Mouse (Mus musculus) limb, embryonic 11.5 days (tissue): ENCODE data around the gene Plcb2. TPM values are rescaled to one million over a fixed set of nuclear protein-coding genes. Genes with fewer than 3 reads are reported as not detected.

Experiments
- ATAC-seq: fragments of 200-750 bp; cut with Nextera tagmentation; 2 replicates; pipeline ENCODE4 v1.8.0; 2017; ENCODE audit warnings: low read depth; ENCODE audit not compliant: insufficient number of reproducible peaks, low FRiP score, low TSS enrichment
- DNase-seq: peaks from one replicate; pipeline ENCODE4 v3.0.0-alpha.2; 2015; ENCODE audit warnings: low spot score
- H3K27ac ChIP-seq: fragments of 300-500 bp; sonication (generic); replicated peaks from 2 replicates; pipeline ENCODE4 v1.5.1; 2014; ENCODE audit warnings: low read depth, mild to moderate bottlenecking, low read length
- H3K27me3 ChIP-seq: fragments of 300-500 bp; sonication (generic); 2 replicates; pipeline ENCODE4 v1.6.1; 2014; ENCODE audit warnings: mild to moderate bottlenecking, low read length, mixed read lengths; ENCODE audit not compliant: control insufficient read depth, insufficient read depth
- H3K36me3 ChIP-seq: fragments of 300-500 bp; sonication (generic); 2 replicates; pipeline ENCODE4 v1.6.1; 2014; ENCODE audit warnings: mild to moderate bottlenecking, low read length, moderate library complexity, mixed read lengths; ENCODE audit not compliant: control insufficient read depth, insufficient read depth
- H3K4me1 ChIP-seq: fragments of 300-500 bp; sonication (generic); 2 replicates; pipeline ENCODE4 v1.6.1; 2014; ENCODE audit warnings: low read length, mixed read lengths; ENCODE audit not compliant: control insufficient read depth, insufficient read depth
- H3K4me2 ChIP-seq: fragments of 300-500 bp; sonication (generic); 2 replicates; pipeline ENCODE4 v1.6.1; 2014; ENCODE audit warnings: low read depth, mild to moderate bottlenecking, moderate library complexity; ENCODE audit not compliant: severe bottlenecking
- H3K4me3 ChIP-seq: fragments of 300-500 bp; sonication (generic); 2 replicates; pipeline ENCODE4 v1.5.1; 2014; ENCODE audit warnings: low read depth, low read length
- H3K9ac ChIP-seq: fragments of 300-500 bp; sonication (generic); 2 replicates; pipeline ENCODE4 v1.6.1; 2014; ENCODE audit warnings: mild to moderate bottlenecking, low read length
- H3K9me3 ChIP-seq: fragments of 300-500 bp; sonication (generic); 2 replicates; pipeline ENCODE4 v1.6.1; 2016; ENCODE audit warnings: low read length; ENCODE audit not compliant: control insufficient read depth
- WGBS: fragments of 180-500 bp; shearing (Covaris S2); extraction: QIAGEN DNeasy Blood & Tissue Kit; methylation state at CpG from one replicate; pipeline ENCODE4 v1.1.7; 2014; 5-methylcytosine and 5-hydroxymethylcytosine counted together
- polyA plus RNA-seq: library from polyadenylated mRNA; unstranded; fragments of >200 nt; fragmentation: Nextera tagmentation; extraction: Ambion mirVana; gene quantifications from 2 replicates; pipeline ENCODE4 v1.2.1, GENCODE M21; 2014

Gene Plcb2
- polyA plus RNA-seq, 1 experiment from 2014 or later: 0.57 TPM

- Histone ChIP-seq H3K9me3 (no peaks in the 10 kb centered on the region; the same call in 1 of the 2 replicates), H3K4me3 (no peak overlapping the region; the same call in 1 of the 2 replicates), H3K9ac (no peak overlapping the region), H3K4me2 (no peak overlapping the region; the same call in 1 of the 2 replicates), H3K36me3 (no peaks in the 10 kb centered on the region), H3K4me1 (peaks cover 4% of the 10 kb centered on the region), H3K27me3 (peaks cover 64% of the 10 kb centered on the region), H3K27ac (no peak overlapping the region)
- ATAC-seq: no peak
- no peak for DNase-seq
- WGBS: 6% methylated on average over 4 of the region's 4 CpGs
These were observed 50.4 kb downstream of the Plcb2 start for GRCm38 (mm10) chr2:118677817-118678216.

DNA sequence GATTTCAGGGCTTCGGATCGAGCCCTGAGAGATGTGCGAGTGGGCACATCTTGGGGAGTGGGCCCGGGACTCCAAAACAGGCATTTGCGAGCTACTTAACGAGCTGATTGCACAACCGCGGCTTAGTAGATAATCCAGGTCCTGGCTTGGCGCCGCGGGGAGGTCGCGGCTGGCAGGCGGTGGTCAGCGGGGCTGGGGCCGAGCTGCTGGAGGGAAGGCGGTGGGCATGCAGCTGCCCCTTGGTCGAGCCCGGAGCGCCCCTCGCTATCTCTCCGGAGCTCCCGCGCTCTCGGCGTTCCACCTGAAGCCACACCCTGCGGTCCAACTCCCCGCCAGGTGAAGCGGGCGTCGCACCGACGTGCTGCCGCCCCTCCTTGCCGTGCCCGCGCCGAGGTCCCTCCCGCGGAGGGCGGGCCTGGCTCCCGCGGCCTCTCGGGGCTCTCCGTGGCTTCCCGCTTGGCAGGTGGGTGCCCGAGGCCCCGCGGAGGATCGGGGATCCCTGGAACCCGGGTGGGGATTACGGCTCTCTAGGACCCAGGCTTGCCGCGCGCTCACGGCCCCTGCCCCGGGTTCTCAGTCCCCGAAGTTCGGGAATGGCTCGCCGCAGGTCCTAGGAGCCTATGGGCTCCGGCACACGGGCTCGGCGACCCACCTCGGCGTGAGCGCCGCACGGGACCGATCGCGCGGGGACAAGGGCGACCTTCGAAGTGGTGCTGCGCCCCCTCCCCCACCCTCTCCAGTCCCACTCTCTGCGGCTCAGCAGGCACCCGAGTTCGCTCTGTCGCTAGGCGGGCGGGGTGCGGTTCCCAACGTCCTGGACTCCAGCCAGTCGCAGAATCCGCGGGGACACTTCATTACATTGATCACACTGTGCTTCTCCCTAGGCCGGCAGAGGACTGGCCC lies 51.1 kb downstream of the Plcb2 start:
- H3K4me1 ChIP-seq: peaks cover 4% of the 10 kb centered on the region
- ATAC-seq (no peak), DNase-seq (peak; percentile 56)
- peak overlapping the region; percentile 67 for H3K4me2 ChIP-seq
- under 1% methylated on average over 82 of the region's 89 CpGs for WGBS
- no peaks in the 10 kb centered on the region; the same call in 1 of the 2 replicates for H3K9me3 ChIP-seq
- H3K27ac ChIP-seq: no peak overlapping the region
- peak overlapping the region; percentile 27; the same call in 1 of the 2 replicates for H3K9ac ChIP-seq
- H3K27me3 ChIP-seq: peaks cover 71% of the 10 kb centered on the region
- peak overlapping the region; percentile 39 for H3K4me3 ChIP-seq
- H3K36me3 ChIP-seq: no peaks in the 10 kb centered on the region

GRCm38 (mm10) chr2:118674500-118674899 lies 53.7 kb downstream of the Plcb2 start:
- ATAC-seq: no peak
- H3K4me3 ChIP-seq: no peak overlapping the region
- no peak overlapping the region for H3K27ac ChIP-seq
- no peak overlapping the region for H3K9ac ChIP-seq
- H3K36me3 ChIP-seq: no peaks in the 10 kb centered on the region
- no peak for DNase-seq
- no peaks in the 10 kb centered on the region; the same call in 1 of the 2 replicates for H3K9me3 ChIP-seq
- H3K4me2 ChIP-seq: no peak overlapping the region
- 8% methylated on average over 7 of the region's 7 CpGs for WGBS
- H3K4me1 ChIP-seq: peaks cover 4% of the 10 kb centered on the region
- peaks cover 66% of the 10 kb centered on the region for H3K27me3 ChIP-seq

DNA sequence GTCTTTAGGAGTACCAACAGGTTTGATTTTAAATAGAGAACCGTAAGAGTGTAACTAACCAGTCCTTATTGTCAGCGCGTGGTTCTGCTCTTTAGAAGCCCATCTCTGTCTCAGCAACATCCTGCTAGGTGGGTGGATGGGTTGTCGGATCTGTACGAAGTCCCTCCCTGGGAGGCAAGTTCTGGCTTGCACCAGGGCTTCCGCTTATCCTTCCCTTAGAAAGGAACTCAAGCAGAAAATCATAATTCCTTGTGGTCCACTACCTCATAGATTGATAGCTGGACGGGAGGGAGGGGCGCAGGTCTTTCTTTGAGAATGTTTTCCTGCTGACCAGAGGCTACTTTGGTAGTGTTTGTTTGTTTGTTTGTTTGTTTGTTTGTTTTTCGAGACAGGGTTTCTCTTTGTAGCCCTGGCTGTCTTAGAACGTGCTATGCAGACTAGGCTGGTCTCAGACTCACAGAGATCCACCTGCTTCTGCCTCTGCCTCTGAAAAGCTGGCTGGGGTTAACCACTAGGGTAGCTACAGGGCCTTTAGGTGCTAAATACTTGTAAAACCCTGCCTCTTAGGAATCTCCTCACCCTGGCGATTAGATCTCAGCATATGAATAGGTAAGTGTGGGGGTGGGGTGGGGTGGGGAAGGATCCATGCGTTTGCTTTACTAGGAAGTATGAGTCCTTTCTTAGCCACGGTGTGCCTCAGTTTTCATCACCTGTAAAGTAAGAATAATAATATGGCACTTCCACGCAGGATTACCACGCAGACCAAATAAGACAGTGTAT lies 54.4 kb downstream of the Plcb2 start:
- H3K4me3 ChIP-seq: no peak overlapping the region
- no peak overlapping the region for H3K27ac ChIP-seq
- H3K36me3 ChIP-seq: no peaks in the 10 kb centered on the region
- H3K9me3 ChIP-seq: no peaks in the 10 kb centered on the region; the same call in 1 of the 2 replicates
- ATAC-seq (no peak), DNase-seq (no peak)
- peaks cover 64% of the 10 kb centered on the region for H3K27me3 ChIP-seq
- H3K4me2 ChIP-seq: no peak overlapping the region
- WGBS: 24% methylated on average over 15 of the region's 15 CpGs
- peaks cover 4% of the 10 kb centered on the region for H3K4me1 ChIP-seq
- no peak overlapping the region for H3K9ac ChIP-seq

GRCm38 (mm10) chr2:118671728-118672127 lies 56.5 kb downstream of the Plcb2 start:
- H3K4me3 ChIP-seq: no peak overlapping the region
- H3K4me2 ChIP-seq: no peak overlapping the region
- H3K36me3 ChIP-seq: no peaks in the 10 kb centered on the region
- H3K9me3 ChIP-seq: no peaks in the 10 kb centered on the region; the same call in 1 of the 2 replicates
- DNase-seq (no peak), ATAC-seq (no peak)
- WGBS: 67% methylated on average over 1 of the region's 1 CpGs
- H3K4me1 ChIP-seq: peaks cover 1% of the 10 kb centered on the region
- no peak overlapping the region for H3K9ac ChIP-seq
- peaks cover 42% of the 10 kb centered on the region for H3K27me3 ChIP-seq
- H3K27ac ChIP-seq: no peak overlapping the region

DNA sequence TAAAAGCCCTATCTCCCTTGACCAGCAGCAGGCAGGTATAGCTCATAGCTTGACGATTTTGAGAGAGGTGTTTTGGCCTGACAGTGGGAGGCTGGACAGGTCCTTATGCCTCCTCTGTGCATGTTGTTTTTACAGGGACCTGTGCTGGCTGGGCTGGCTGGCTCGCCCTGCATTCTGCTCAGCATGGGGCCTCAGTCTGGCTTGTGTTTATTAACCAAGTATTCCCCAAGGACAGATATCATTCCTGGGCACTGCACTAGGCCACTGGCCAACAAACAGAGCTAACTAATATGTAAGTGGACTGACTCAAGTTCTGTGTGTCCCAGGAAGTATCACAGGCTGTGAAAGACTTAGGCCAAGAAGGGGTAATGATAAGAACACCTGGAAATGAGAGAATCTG lies 58.5 kb downstream of the Plcb2 start:
- Histone ChIP-seq H3K9ac (no peak overlapping the region), H3K4me2 (no peak overlapping the region), H3K27me3 (peaks cover 25% of the 10 kb centered on the region), H3K36me3 (no peaks in the 10 kb centered on the region), H3K27ac (no peak overlapping the region), H3K4me1 (no peaks in the 10 kb centered on the region), H3K4me3 (no peak overlapping the region), H3K9me3 (no peaks in the 10 kb centered on the region)
- DNase-seq: no peak
- no peak for ATAC-seq
- 43% methylated on average over 2 of the region's 2 CpGs for WGBS

DNA sequence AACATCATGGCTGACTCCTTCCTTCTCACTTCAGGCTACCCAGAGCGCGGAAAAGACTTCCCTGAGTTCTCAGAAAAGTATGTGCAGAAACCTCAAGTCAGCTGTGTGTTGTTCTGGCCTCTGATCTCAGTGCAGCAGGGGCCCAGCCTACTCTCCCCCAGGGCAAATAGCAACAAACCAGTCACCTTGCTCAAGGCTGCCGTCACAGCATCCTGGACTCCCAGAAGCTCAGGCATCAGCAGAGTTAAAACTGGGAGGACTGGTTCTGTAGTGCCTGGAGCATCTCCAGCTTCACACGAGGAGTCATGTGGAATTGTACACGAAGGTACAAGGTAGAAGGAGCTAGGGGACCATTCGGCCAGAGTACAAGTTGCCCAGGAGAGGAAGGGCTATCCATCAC lies 59.0 kb downstream of the Plcb2 start:
- ATAC-seq (no peak), DNase-seq (no peak)
- Histone ChIP-seq H3K4me2 (no peak overlapping the region), H3K4me1 (no peaks in the 10 kb centered on the region), H3K9ac (no peak overlapping the region), H3K27me3 (peaks cover 22% of the 10 kb centered on the region), H3K4me3 (no peak overlapping the region), H3K36me3 (no peaks in the 10 kb centered on the region), H3K9me3 (no peaks in the 10 kb centered on the region), H3K27ac (no peak overlapping the region)
- 65% methylated on average over 6 of the region's 6 CpGs for WGBS

DNA sequence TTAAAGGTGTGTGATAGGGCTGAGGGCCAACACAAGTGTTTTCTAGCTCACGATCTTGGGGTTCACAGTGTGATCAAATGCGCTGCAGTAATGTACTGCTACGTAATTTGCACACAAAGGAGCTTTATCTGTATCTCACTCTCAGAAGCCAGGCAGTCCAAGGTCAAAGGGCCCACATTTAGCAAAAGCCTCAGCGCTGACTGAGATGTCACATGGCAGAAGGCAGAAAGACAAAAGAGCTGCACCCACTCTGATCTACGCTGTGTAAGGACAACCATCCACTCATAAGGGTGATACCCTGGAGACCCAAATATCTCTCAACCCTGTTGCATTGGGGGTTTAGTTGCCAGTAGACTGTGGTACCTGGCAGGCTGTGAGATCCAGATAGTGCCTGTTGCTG lies 61.1 kb downstream of the Plcb2 start:
- peaks cover 17% of the 10 kb centered on the region for H3K27me3 ChIP-seq
- no peaks in the 10 kb centered on the region for H3K36me3 ChIP-seq
- H3K27ac ChIP-seq: no peak overlapping the region
- H3K4me1 ChIP-seq: peaks cover 4% of the 10 kb centered on the region
- DNase-seq: no peak
- no peak overlapping the region for H3K4me2 ChIP-seq
- no peak overlapping the region for H3K9ac ChIP-seq
- ATAC-seq: no peak
- H3K9me3 ChIP-seq: no peaks in the 10 kb centered on the region
- no peak overlapping the region for H3K4me3 ChIP-seq
- 83% methylated on average over 5 of the region's 5 CpGs for WGBS
